Mouse (Mus musculus) cerebellum, adult (tissue): Measurements from ENCODE around the gene Gm21541.
"Not testable (repeated sequence)": the region's sequence is repeated elsewhere in the genome, so short reads cannot be mapped to it uniquely, and the experiment has no call there.

Source experiments
- ATAC-seq: cut with Nextera tagmentation; 2 replicates; pipeline ENCODE4 v1.9.2; 2017; ENCODE audit warnings: mild to moderate bottlenecking, moderate library complexity, mixed read lengths; ENCODE audit not compliant: insufficient number of reproducible peaks, low FRiP score, low TSS enrichment

Gm21541 gene

GRCm38 (mm10) chr4:41903310-41903709 is at the start of gene Gm21541:
Gene Gm21541, plus strand, starts transcription at chr4:41903610.
- not testable (repeated sequence) for ATAC-seq

GRCm38 (mm10) chr4:41941272-41941671 is 37.9 kb downstream of the Gm21541 start, which contains the start of gene Gm20878:
Gene Gm20878, plus strand, starts transcription at chr4:41941572.
- not testable (repeated sequence) for ATAC-seq
